21 mouse cellular contexts compared by ENCODE assay signal in the genomic region with DNA sequence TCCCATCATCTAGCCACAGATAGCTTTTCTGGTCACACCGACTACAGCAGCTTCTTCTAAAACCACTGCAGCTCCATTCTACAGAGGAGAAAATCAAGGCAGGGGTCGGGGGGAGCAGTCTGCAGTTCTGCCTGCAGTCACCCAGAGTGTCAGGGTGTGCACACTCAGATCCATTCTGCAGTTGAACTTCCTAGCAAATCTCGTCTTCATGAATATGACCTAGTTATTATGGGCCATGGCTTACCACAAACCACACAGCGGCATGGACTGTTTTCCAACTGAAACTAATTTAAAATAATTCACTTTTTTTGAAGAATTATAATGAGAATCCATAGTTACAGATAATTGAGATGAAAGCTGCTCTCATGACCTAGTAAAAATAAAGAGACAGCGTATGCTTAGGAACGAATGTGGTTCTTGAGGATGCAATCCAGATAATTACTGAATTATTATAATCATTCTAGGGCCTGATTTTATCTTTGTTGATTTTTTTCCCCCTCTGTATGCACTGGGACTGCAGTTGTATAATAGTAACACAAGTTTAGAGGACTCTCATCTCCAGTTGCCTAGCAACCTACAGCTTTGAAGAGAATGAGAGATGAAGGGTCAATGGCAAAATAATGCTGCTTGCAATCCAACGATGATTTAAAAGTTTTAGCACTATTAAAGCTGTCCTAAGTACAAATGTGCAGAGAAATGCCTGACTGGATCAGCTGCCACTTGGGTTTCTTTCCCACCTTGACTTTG. TPM values are rescaled to one million over a fixed set of nuclear protein-coding genes. Genes with fewer than 3 reads are reported as not detected.
DNase-seq lines count a peak whose midpoint lies in the region; ATAC-seq lines count a peak whose summit lies in the region.
"Had no signal": no experiment of that assay in that cellular context is flagged by ENCODE, and none has a peak within 500 bp of the region (broad histone marks: within the 10 kb centered on the region; RNA-seq: fewer than 3 reads in every experiment).

No protein-coding gene starts in this region.

- no peak for DNase-seq in forebrain, embryonic 11.5 days (ENCODE audit: low spot score)
- no peak for DNase-seq in midbrain, embryonic 10.5 days (ENCODE audit: low spot score)
- no peak for DNase-seq in T-cell, adult 2 months (ENCODE audit: low spot score)
- no peak for DNase-seq in embryo, embryonic 11 days
- DNase-seq: adrenal gland, postnatal 25 days; cerebellum, adult 2 months; gastrocnemius, postnatal 14 days; heart, adult 2 months; heart, postnatal 4 days; kidney, postnatal 10 days; thymus, postnatal 14 days had no signal

- H3K4me2 ChIP-seq in forebrain, embryonic 13.5 days, result no peak overlapping the region
- H3K4me2 ChIP-seq in forebrain, embryonic 11.5 days (ENCODE audit: low read depth, low read length, severe bottlenecking), result no peak overlapping the region
- no peak overlapping the region for H3K4me2 ChIP-seq in midbrain, embryonic 12.5 days (replicated peaks)
- H3K4me2 ChIP-seq in forebrain, embryonic 16.5 days (ENCODE audit: low read length), result no peak overlapping the region
- H3K4me2 ChIP-seq: heart, embryonic 15.5 days; hindbrain, embryonic 15.5 days; limb, embryonic 15.5 days; liver, embryonic 15.5 days; neural tube, embryonic 12.5 days had no signal

- H3K27me3 ChIP-seq in forebrain, embryonic 13.5 days, result no peaks in the 10 kb centered on the region
- no peaks in the 10 kb centered on the region for H3K27me3 ChIP-seq in forebrain, embryonic 11.5 days (ENCODE audit: control insufficient read depth, insufficient read depth, low read length)
- H3K27me3 ChIP-seq in midbrain, embryonic 12.5 days, result no peaks in the 10 kb centered on the region
- no peaks in the 10 kb centered on the region for H3K27me3 ChIP-seq in midbrain, embryonic 10.5 days (ENCODE audit: low read depth, poor library complexity, severe bottlenecking)
- H3K27me3 ChIP-seq in forebrain, embryonic 16.5 days (replicated peaks; ENCODE audit: control insufficient read depth, insufficient read depth, low read length), result no peaks in the 10 kb centered on the region
- H3K27me3 ChIP-seq: heart, embryonic 15.5 days; hindbrain, embryonic 15.5 days; limb, embryonic 15.5 days; liver, embryonic 15.5 days; neural tube, embryonic 12.5 days had no signal

- H3K9me3 ChIP-seq in forebrain, embryonic 13.5 days (replicated peaks), result no peaks in the 10 kb centered on the region
- H3K9me3 ChIP-seq in forebrain, embryonic 11.5 days (ENCODE audit: control insufficient read depth, low read length), result no peaks in the 10 kb centered on the region
- no peaks in the 10 kb centered on the region for H3K9me3 ChIP-seq in midbrain, embryonic 12.5 days
- H3K9me3 ChIP-seq in midbrain, embryonic 10.5 days (replicated peaks), result no peaks in the 10 kb centered on the region
- H3K9me3 ChIP-seq in forebrain, embryonic 16.5 days (ENCODE audit: control insufficient read depth, low read length), result no peaks in the 10 kb centered on the region
- H3K9me3 ChIP-seq: heart, embryonic 15.5 days; hindbrain, embryonic 15.5 days; limb, embryonic 15.5 days; liver, embryonic 15.5 days; neural tube, embryonic 12.5 days had no signal

- peak overlapping the region; percentile 35; the same call in 1 of the 2 replicates for H3K27ac ChIP-seq in forebrain, embryonic 13.5 days
- no peak overlapping the region for H3K27ac ChIP-seq in forebrain, embryonic 11.5 days (ENCODE audit: low read depth, low read length)
- H3K27ac ChIP-seq in midbrain, embryonic 12.5 days (replicated peaks), result no peak overlapping the region
- H3K27ac ChIP-seq in midbrain, embryonic 10.5 days (replicated peaks), result no peak overlapping the region
- H3K27ac ChIP-seq in forebrain, embryonic 16.5 days (ENCODE audit: low read length), result no peak overlapping the region
- H3K27ac ChIP-seq: heart, adult 2 months; heart, embryonic 15.5 days; hindbrain, embryonic 15.5 days; limb, embryonic 15.5 days; liver, embryonic 15.5 days; neural tube, embryonic 12.5 days had no signal

- WGBS in forebrain, embryonic 13.5 days, result 63% methylated on average over 7 of the region's 7 CpGs
- WGBS in forebrain, embryonic 11.5 days, result 80% methylated on average over 7 of the region's 7 CpGs
- 79% methylated on average over 7 of the region's 7 CpGs for WGBS in midbrain, embryonic 12.5 days
- WGBS in midbrain, embryonic 10.5 days, result 86% methylated on average over 7 of the region's 7 CpGs
- 70% methylated on average over 7 of the region's 7 CpGs for WGBS in forebrain, embryonic 16.5 days

- no peaks in the 10 kb centered on the region for H3K36me3 ChIP-seq in forebrain, embryonic 13.5 days (ENCODE audit: poor library complexity, severe bottlenecking)
- H3K36me3 ChIP-seq in forebrain, embryonic 11.5 days (ENCODE audit: control insufficient read depth, insufficient read depth, low read length), result no peaks in the 10 kb centered on the region
- no peaks in the 10 kb centered on the region for H3K36me3 ChIP-seq in midbrain, embryonic 12.5 days
- H3K36me3 ChIP-seq in midbrain, embryonic 10.5 days, result no peaks in the 10 kb centered on the region
- H3K36me3 ChIP-seq in forebrain, embryonic 16.5 days (ENCODE audit: control insufficient read depth, insufficient read depth), result no peaks in the 10 kb centered on the region
- H3K36me3 ChIP-seq: heart, embryonic 15.5 days; hindbrain, embryonic 15.5 days; limb, embryonic 15.5 days; liver, embryonic 15.5 days; neural tube, embryonic 12.5 days had no signal

- H3K4me3 ChIP-seq in forebrain, embryonic 13.5 days, result no peak overlapping the region
- H3K4me3 ChIP-seq in forebrain, embryonic 11.5 days (ENCODE audit: low read depth, low read length), result no peak overlapping the region
- no peak overlapping the region for H3K4me3 ChIP-seq in midbrain, embryonic 12.5 days
- no peak overlapping the region for H3K4me3 ChIP-seq in midbrain, embryonic 10.5 days
- no peak overlapping the region for H3K4me3 ChIP-seq in forebrain, embryonic 16.5 days (replicated peaks; ENCODE audit: low read length)
- H3K4me3 ChIP-seq: heart, adult 2 months; heart, embryonic 15.5 days; hindbrain, embryonic 15.5 days; limb, embryonic 15.5 days; liver, embryonic 15.5 days; neural tube, embryonic 12.5 days had no signal

- H3K4me1 ChIP-seq in forebrain, embryonic 13.5 days, result peaks cover 8% of the 10 kb centered on the region
- 0 out of 2 replicates have a peak, but pooled peaks cover 2% of the 10 kb centered on the region for H3K4me1 ChIP-seq in forebrain, embryonic 11.5 days (replicated peaks; ENCODE audit: control insufficient read depth, insufficient read depth, low read length)
- H3K4me1 ChIP-seq in midbrain, embryonic 12.5 days, result 0 out of 2 replicates have a peak, but pooled peaks cover 3% of the 10 kb centered on the region
- H3K4me1 ChIP-seq in midbrain, embryonic 10.5 days, result peaks cover 13% of the 10 kb centered on the region
- 0 out of 2 replicates have a peak, but pooled peaks cover 3% of the 10 kb centered on the region for H3K4me1 ChIP-seq in forebrain, embryonic 16.5 days (replicated peaks; ENCODE audit: control insufficient read depth, insufficient read depth, low read length)
- H3K4me1 ChIP-seq: heart, embryonic 15.5 days; limb, embryonic 15.5 days; liver, embryonic 15.5 days had no signal

- 0 out of 2 replicates have a peak, but pooled peaks have one; percentile 30 for ATAC-seq in forebrain, embryonic 13.5 days
- no peak for ATAC-seq in forebrain, embryonic 11.5 days (replicated peaks; ENCODE audit: low FRiP score)
- 0 out of 2 replicates have a peak, but pooled peaks have one; percentile 23 for ATAC-seq in midbrain, embryonic 12.5 days (ENCODE audit: low FRiP score, low read depth)
- peak; percentile 39; the same call in 1 of the 2 replicates for ATAC-seq in forebrain, embryonic 16.5 days
- ATAC-seq: CD4-positive, CD25-positive, alpha-beta regulatory T cell, adult 4 months; intestine, postnatal 0 days had no signal

- no peak overlapping the region for H3K9ac ChIP-seq in forebrain, embryonic 13.5 days
- no peak overlapping the region for H3K9ac ChIP-seq in forebrain, embryonic 11.5 days (ENCODE audit: low read length)
- H3K9ac ChIP-seq in midbrain, embryonic 12.5 days (replicated peaks), result no peak overlapping the region
- no peak overlapping the region for H3K9ac ChIP-seq in forebrain, embryonic 16.5 days (replicated peaks; ENCODE audit: low read depth, low read length)
- H3K9ac ChIP-seq: heart, embryonic 15.5 days; hindbrain, embryonic 15.5 days; limb, embryonic 15.5 days; liver, embryonic 15.5 days; neural tube, embryonic 12.5 days had no signal

RNA-seq across cellular contexts. Expression of a gene that starts 27.7 kb away (rescaled TPM):
- polyA plus RNA-seq in forebrain, embryonic 13.5 days (2015; fragmentation: Nextera tagmentation; extraction: Ambion mirVana), result 98.5 and 115 TPM in 2 replicates
- 28.5 and 31.5 TPM in 2 replicates for polyA plus RNA-seq in forebrain, embryonic 11.5 days (2014; fragmentation: Nextera tagmentation; extraction: Ambion mirVana)
- polyA plus RNA-seq in midbrain, embryonic 12.5 days (2016; fragmentation: Nextera tagmentation; extraction: Ambion mirVana), result 76.4 and 78.0 TPM in 2 replicates
- polyA plus RNA-seq in midbrain, embryonic 10.5 days (2016; fragmentation: Nextera tagmentation; extraction: Ambion mirVana), result 10.6 and 18.8 TPM in 2 replicates
- 175 and 200 TPM in 2 replicates for polyA plus RNA-seq in forebrain, embryonic 16.5 days (2015; fragmentation: Nextera tagmentation; extraction: Ambion mirVana)
- polyA plus RNA-seq: CD4-positive, CD25-positive, alpha-beta regulatory T cell, adult 4 months had no signal
